ENCODE assay signal across 8 mouse cellular contexts in genomic region chr1:58711365-58712016, GRCm38 (mm10). TPM values are rescaled to one million over a fixed set of nuclear protein-coding genes. Genes with fewer than 3 reads are reported as not detected.
DNase-seq lines count a peak whose midpoint lies in the region; ATAC-seq lines count a peak whose summit lies in the region.

Gene Cflar (plus strand): TSS chr1:58711508.

- DNase-seq in B cell, adult 2 months: peak; percentile 82
- peak; percentile 77 to 83 for DNase-seq in adrenal gland, postnatal 36 days
- peak; percentile 68 to 85 for DNase-seq in heart, adult 9 months (ENCODE audit: low spot score in 2 of 2)
- peak; percentile 83 for DNase-seq in kidney, adult 9 months
- peak; percentile 81 for DNase-seq in naive thymus-derived CD4-positive, alpha-beta T cell, adult 2 months (ENCODE audit: low read depth)

- peak within 1 kb of the TSS; percentile 93 for H3K9ac ChIP-seq in embryonic facial prominence, embryonic 13.5 days
- H3K9ac ChIP-seq in liver, embryonic 12.5 days: peak within 1 kb of the TSS; percentile 91
- H3K9ac ChIP-seq in stomach, embryonic 14.5 days (replicated peaks; ENCODE audit: low read depth, low read length): peak within 1 kb of the TSS; percentile 88

- H3K4me3 ChIP-seq in embryonic facial prominence, embryonic 13.5 days: peak within 1 kb of the TSS; percentile 67
- H3K4me3 ChIP-seq in liver, embryonic 12.5 days: peak within 1 kb of the TSS; percentile 81
- peak within 1 kb of the TSS; percentile 68 for H3K4me3 ChIP-seq in stomach, embryonic 14.5 days (ENCODE audit: low read depth, low read length)

- peaks cover 26% of the 10 kb centered on the region for H3K4me1 ChIP-seq in embryonic facial prominence, embryonic 13.5 days
- H3K4me1 ChIP-seq in liver, embryonic 12.5 days: peaks cover 43% of the 10 kb centered on the region
- no peaks in the 10 kb centered on the region for H3K4me1 ChIP-seq in stomach, embryonic 14.5 days (ENCODE audit: control insufficient read depth, insufficient read depth, low read length)

- H3K27me3 ChIP-seq in embryonic facial prominence, embryonic 13.5 days: no peaks in the 10 kb centered on the region
- H3K27me3 ChIP-seq in liver, embryonic 12.5 days (replicated peaks): no peaks in the 10 kb centered on the region
- no peaks in the 10 kb centered on the region for H3K27me3 ChIP-seq in stomach, embryonic 14.5 days (ENCODE audit: control insufficient read depth, insufficient read depth, low read length)

- ATAC-seq in embryonic facial prominence, embryonic 13.5 days (ENCODE audit: insufficient number of reproducible peaks, insufficient read depth, low FRiP score, low TSS enrichment, low read depth): peak; percentile 53
- ATAC-seq in liver, embryonic 12.5 days: peak; percentile 68
- peak; percentile 66 for ATAC-seq in stomach, embryonic 14.5 days (ENCODE audit: insufficient number of reproducible peaks, insufficient read depth, low FRiP score, low read depth)

- H3K27ac ChIP-seq in embryonic facial prominence, embryonic 13.5 days: peak within 1 kb of the TSS; percentile 99
- peak within 1 kb of the TSS; percentile 97 for H3K27ac ChIP-seq in liver, embryonic 12.5 days
- peak within 1 kb of the TSS; percentile 100 for H3K27ac ChIP-seq in stomach, embryonic 14.5 days (ENCODE audit: low read length)

- WGBS in embryonic facial prominence, embryonic 13.5 days: 0% methylated on average over 45 of the region's 45 CpGs
- WGBS in liver, embryonic 12.5 days (ENCODE audit: insufficient replicate concordance): under 1% methylated on average over 45 of the region's 45 CpGs
- under 1% methylated on average over 45 of the region's 45 CpGs for WGBS in stomach, embryonic 14.5 days

- peak within 1 kb of the TSS; percentile 69 for H3K4me2 ChIP-seq in embryonic facial prominence, embryonic 13.5 days
- peak within 1 kb of the TSS; percentile 76 for H3K4me2 ChIP-seq in liver, embryonic 12.5 days
- peak within 1 kb of the TSS; percentile 81 for H3K4me2 ChIP-seq in stomach, embryonic 14.5 days (replicated peaks; ENCODE audit: low read depth, low read length)

- no peaks in the 10 kb centered on the region for H3K9me3 ChIP-seq in embryonic facial prominence, embryonic 13.5 days
- no peaks in the 10 kb centered on the region for H3K9me3 ChIP-seq in liver, embryonic 12.5 days (replicated peaks)
- no peaks in the 10 kb centered on the region for H3K9me3 ChIP-seq in stomach, embryonic 14.5 days (ENCODE audit: control insufficient read depth, low read depth, low read length)

- peaks cover 17% of the 10 kb centered on the region for H3K36me3 ChIP-seq in embryonic facial prominence, embryonic 13.5 days
- H3K36me3 ChIP-seq in liver, embryonic 12.5 days: peaks cover 19% of the 10 kb centered on the region
- no peaks in the 10 kb centered on the region for H3K36me3 ChIP-seq in stomach, embryonic 14.5 days (ENCODE audit: control insufficient read depth, insufficient read depth, low read length)

RNA-seq across cellular contexts. Expression of gene Cflar, which starts in this region (rescaled TPM):
- total RNA-seq in adrenal gland, postnatal 36 days (2021): 100 to 1,000 TPM; 110 to 114 TPM
- 39.0 and 44.4 TPM in 2 replicates for polyA plus RNA-seq in embryonic facial prominence, embryonic 13.5 days (2015; fragmentation: Nextera tagmentation; extraction: Ambion mirVana)
- polyA plus RNA-seq in liver, embryonic 12.5 days (2016; fragmentation: Nextera tagmentation; extraction: Ambion mirVana): 17.1 and 19.0 TPM in 2 replicates
- polyA plus RNA-seq in stomach, embryonic 14.5 days (2014; fragmentation: Nextera tagmentation; extraction: Ambion mirVana): 38.8 and 44.1 TPM in 2 replicates

Comparison
In these comparisons a context has a peak if more than half of its experiments do, and no peak if none do; other contexts are left out.
1. Peak in every context shown above with its lines: DNase-seq, ATAC-seq, H3K4me3 ChIP-seq and H3K27ac ChIP-seq.